Mouse (Mus musculus): ENCODE data around the gene Sass6. TPM values are rescaled to one million over a fixed set of nuclear protein-coding genes. Genes with fewer than 3 reads are reported as not detected.
"Not testable (repeated sequence)": the region's sequence is repeated elsewhere in the genome, so short reads cannot be mapped to it uniquely, and the experiment has no call there.

Sass6 gene
- polyA plus RNA-seq, 1 experiment from 2014 or later, result 30.5 TPM

DNA sequence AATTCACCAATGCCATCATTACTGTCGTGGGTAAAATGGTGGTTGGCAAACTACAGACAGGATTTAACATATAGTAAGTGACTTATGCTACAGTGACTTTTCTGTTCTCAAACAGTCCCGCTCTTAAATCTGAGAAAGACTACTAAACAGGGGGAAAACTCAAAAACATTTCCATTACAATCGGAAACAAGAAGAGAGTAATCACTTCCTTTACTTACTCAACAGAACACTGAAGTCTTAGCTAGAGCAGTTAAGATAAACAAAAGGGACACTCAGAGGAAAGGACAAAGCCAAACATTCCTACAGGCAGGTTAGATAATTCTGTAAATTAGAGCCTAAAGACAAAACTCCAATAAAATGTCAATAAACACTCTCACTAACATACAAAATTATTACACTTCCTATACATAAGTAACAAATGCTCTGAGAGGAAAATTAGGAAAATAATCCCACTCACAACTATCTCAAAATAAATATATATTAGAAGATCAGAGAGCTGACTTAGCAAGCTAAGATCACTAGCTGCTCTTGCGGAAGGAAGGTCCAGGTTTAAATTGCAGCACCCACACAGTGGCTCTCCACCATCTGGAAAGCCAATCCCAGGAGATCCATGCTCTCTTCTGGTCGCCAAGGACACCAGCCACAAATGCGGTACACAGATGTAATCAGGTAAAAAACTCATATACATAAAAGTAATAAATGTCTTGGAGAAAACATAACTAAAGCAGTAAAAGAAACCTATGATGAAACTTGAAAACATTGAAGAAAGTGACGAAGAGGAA lies 61.6 kb downstream of the Sass6 start:
- no peak for DNase-seq
- no peak for ATAC-seq (ENCODE audit: insufficient read depth)
- no peak overlapping the region for H3K4me3 ChIP-seq (ENCODE audit: low read depth, low read length)
- no peaks in the 10 kb centered on the region for H3K36me3 ChIP-seq (ENCODE audit: insufficient read depth)
- H3K4me1 ChIP-seq (ENCODE audit: insufficient read depth), result no peaks in the 10 kb centered on the region
- H3K4me2 ChIP-seq, result no peak overlapping the region
- 64% methylated on average over 7 of the region's 7 CpGs for WGBS
- no peaks in the 10 kb centered on the region for H3K9me3 ChIP-seq (ENCODE audit: low read depth, low read length)
- no peaks in the 10 kb centered on the region for H3K27me3 ChIP-seq (ENCODE audit: insufficient read depth, low read length)
- H3K9ac ChIP-seq, result no peak overlapping the region
- H3K27ac ChIP-seq (ENCODE audit: low read depth), result no peak overlapping the region
- no peak for TF ChIP-seq CTCF (IDR thresholded peaks at IDR 0.05; ENCODE audit: low read depth)

- DNase-seq, result no peak
- 75% methylated on average over 15 of the region's 15 CpGs for WGBS
- H3K9me3 ChIP-seq (ENCODE audit: low read depth, low read length), result no peaks in the 10 kb centered on the region
- H3K27ac ChIP-seq (ENCODE audit: low read depth), result no peak overlapping the region
- no peak for ATAC-seq (ENCODE audit: insufficient read depth)
- no peak for TF ChIP-seq CTCF (IDR thresholded peaks at IDR 0.05; ENCODE audit: low read depth)
- no peaks in the 10 kb centered on the region for H3K36me3 ChIP-seq (ENCODE audit: insufficient read depth)
- no peaks in the 10 kb centered on the region for H3K27me3 ChIP-seq (ENCODE audit: insufficient read depth, low read length)
- H3K9ac ChIP-seq, result no peak overlapping the region
- no peak overlapping the region for H3K4me2 ChIP-seq
- H3K4me1 ChIP-seq (ENCODE audit: insufficient read depth), result no peaks in the 10 kb centered on the region
- H3K4me3 ChIP-seq (ENCODE audit: low read depth, low read length), result no peak overlapping the region
These were observed 64.3 kb downstream of the Sass6 start for GRCm38 (mm10) chr3:116658928-116659565.

DNA sequence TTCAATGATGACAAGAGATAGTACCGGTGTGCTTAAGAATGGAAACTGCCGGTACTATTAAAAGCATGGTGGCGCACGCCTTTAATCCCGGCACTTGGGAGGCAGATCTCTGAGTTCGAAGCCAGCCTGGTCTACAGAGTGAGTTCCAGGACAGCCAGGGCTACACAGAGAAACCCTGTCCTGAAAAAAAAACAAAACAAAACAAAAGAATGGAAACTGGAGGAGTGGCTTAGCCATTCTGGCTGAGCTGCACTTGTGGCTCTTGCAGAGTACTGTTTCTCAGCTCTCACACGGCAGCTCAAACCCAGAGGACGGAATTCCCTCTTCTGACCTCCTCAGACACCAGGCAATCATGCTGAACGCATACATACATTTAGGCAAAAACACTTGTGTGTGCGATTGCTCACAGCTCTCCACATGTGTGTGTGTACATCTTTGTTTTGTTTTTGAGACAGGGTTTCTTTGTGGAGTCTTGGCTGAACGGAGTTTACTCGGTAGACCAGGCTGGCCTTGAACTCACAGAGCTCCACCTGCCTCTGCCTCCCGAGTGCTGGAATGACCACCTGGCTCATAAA lies 65.2 kb downstream of the Sass6 start:
- 76% methylated on average over 13 of the region's 13 CpGs for WGBS

GRCm38 (mm10) chr3:116661288-116661869 lies 66.6 kb downstream of the Sass6 start:
- no peaks in the 10 kb centered on the region for H3K9me3 ChIP-seq (ENCODE audit: low read depth, low read length)
- peak overlapping the region; percentile 96 for H3K4me3 ChIP-seq (ENCODE audit: low read depth, low read length)
- DNase-seq, result peak; percentile 43
- no peaks in the 10 kb centered on the region for H3K27me3 ChIP-seq (ENCODE audit: insufficient read depth, low read length)
- 3% methylated on average over 16 of the region's 16 CpGs for WGBS
- peak overlapping the region; percentile 96 for H3K27ac ChIP-seq (ENCODE audit: low read depth)
- no peak for TF ChIP-seq CTCF (IDR thresholded peaks at IDR 0.05; ENCODE audit: low read depth)
- peak overlapping the region; percentile 94 for H3K9ac ChIP-seq
- ATAC-seq (ENCODE audit: insufficient read depth), result no peak
- peak overlapping the region; percentile 79 for H3K4me2 ChIP-seq
- no peaks in the 10 kb centered on the region for H3K4me1 ChIP-seq (ENCODE audit: insufficient read depth)
- H3K36me3 ChIP-seq (ENCODE audit: insufficient read depth), result no peaks in the 10 kb centered on the region

More for the DNA sequence above, 65.2 kb downstream of the Sass6 start:
- H3K27me3 ChIP-seq (ENCODE audit: insufficient read depth, low read length), result no peaks in the 10 kb centered on the region
- no peaks in the 10 kb centered on the region for H3K4me1 ChIP-seq (ENCODE audit: insufficient read depth)
- H3K27ac ChIP-seq (ENCODE audit: low read depth), result no peak overlapping the region
- no peak overlapping the region for H3K4me3 ChIP-seq (ENCODE audit: low read depth, low read length)
- DNase-seq, result no peak
- no peak for TF ChIP-seq CTCF (IDR thresholded peaks at IDR 0.05; ENCODE audit: low read depth)
- no peaks in the 10 kb centered on the region for H3K36me3 ChIP-seq (ENCODE audit: insufficient read depth)
- no peak for ATAC-seq (ENCODE audit: insufficient read depth)
- H3K9me3 ChIP-seq (ENCODE audit: low read depth, low read length), result no peaks in the 10 kb centered on the region
- H3K4me2 ChIP-seq, result peak overlapping the region; percentile 18; the same call in 1 of the 2 replicates
- H3K9ac ChIP-seq, result no peak overlapping the region

DNA sequence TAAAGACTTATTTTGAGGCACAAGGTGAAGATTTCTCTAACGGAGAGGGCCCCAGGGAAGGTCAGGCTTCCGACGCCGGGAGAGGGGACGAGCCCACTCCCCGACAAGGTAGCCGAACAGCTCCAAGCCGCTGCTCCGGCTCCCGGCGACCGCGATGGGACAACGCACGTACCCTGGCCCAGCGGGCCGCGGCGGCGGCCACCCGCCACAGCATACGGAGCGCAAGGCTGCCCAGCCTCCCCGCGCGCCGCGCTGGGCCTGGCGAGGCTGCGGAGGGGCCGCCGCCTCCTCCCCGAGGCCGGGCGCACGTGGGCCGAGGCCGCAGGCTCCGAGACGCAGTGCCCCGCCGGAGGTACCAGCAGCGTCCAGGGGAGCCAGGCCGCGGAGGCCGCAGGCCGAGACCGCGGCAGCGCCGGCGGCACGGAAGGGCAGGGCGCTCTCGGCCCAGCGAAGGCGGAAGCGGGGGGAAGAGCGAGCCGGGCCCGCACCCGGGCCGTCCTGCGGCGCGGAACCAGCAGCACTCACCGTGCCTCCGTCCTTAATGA lies 67.2 kb downstream of the Sass6 start:
- Histone ChIP-seq H3K4me1 (ENCODE audit: insufficient read depth) (no peaks in the 10 kb centered on the region), H3K36me3 (ENCODE audit: insufficient read depth) (no peaks in the 10 kb centered on the region), H3K27ac (ENCODE audit: low read depth) (peak overlapping the region; percentile 96), H3K27me3 (ENCODE audit: insufficient read depth, low read length) (no peaks in the 10 kb centered on the region), H3K4me2 (peak overlapping the region; percentile 79), H3K9me3 (ENCODE audit: low read depth, low read length) (no peaks in the 10 kb centered on the region), H3K4me3 (ENCODE audit: low read depth, low read length) (peak overlapping the region; percentile 96), H3K9ac (peak overlapping the region; percentile 94)
- under 1% methylated on average over 63 of the region's 68 CpGs for WGBS
- TF ChIP-seq CTCF (IDR thresholded peaks at IDR 0.05; ENCODE audit: low read depth), result no peak
- DNase-seq (no peak), ATAC-seq (ENCODE audit: insufficient read depth) (peak; percentile 87)

GRCm38 (mm10) chr3:116662463-116662863 lies 67.7 kb downstream of the Sass6 start, which contains the start of gene Mfsd14a:
TSS of gene Mfsd14a (minus strand) at chr3:116662677.
- Histone ChIP-seq H3K27me3 (ENCODE audit: insufficient read depth, low read length) (no peaks in the 10 kb centered on the region), H3K9ac (peak within 1 kb of the TSS; percentile 94), H3K4me2 (peak within 1 kb of the TSS; percentile 79), H3K9me3 (ENCODE audit: low read depth, low read length) (no peaks in the 10 kb centered on the region), H3K4me3 (ENCODE audit: low read depth, low read length) (peak within 1 kb of the TSS; percentile 96), H3K4me1 (ENCODE audit: insufficient read depth) (no peaks in the 10 kb centered on the region), H3K36me3 (ENCODE audit: insufficient read depth) (no peaks in the 10 kb centered on the region), H3K27ac (ENCODE audit: low read depth) (peak within 1 kb of the TSS; percentile 96)
- WGBS, result 0% methylated on average over 39 of the region's 39 CpGs
- peak; percentile 99 for ATAC-seq (ENCODE audit: insufficient read depth)
- TF ChIP-seq CTCF (IDR thresholded peaks at IDR 0.05; ENCODE audit: low read depth), result no peak
- DNase-seq, result peak; percentile 98

GRCm38 (mm10) chr3:116664281-116664680 lies 69.5 kb downstream of the Sass6 start:
- H3K4me2 ChIP-seq; DNase-seq; H3K4me1 ChIP-seq (ENCODE audit: insufficient read depth); H3K36me3 ChIP-seq (ENCODE audit: insufficient read depth); H3K9ac ChIP-seq; H3K4me3 ChIP-seq (ENCODE audit: low read depth, low read length); H3K27ac ChIP-seq (ENCODE audit: low read depth); H3K27me3 ChIP-seq (ENCODE audit: insufficient read depth, low read length); ATAC-seq (ENCODE audit: insufficient read depth); H3K9me3 ChIP-seq (ENCODE audit: low read depth, low read length): not testable (repeated sequence)
- WGBS, result 87% methylated on average over 9 of the region's 9 CpGs

Other genes with a start within 250 kb of the Sass6 start
- 9.1 and 12.1 TPM in 2 replicates for gene Cdc14a, start 170.9 kb upstream of the Sass6 start, polyA plus RNA-seq (2014; fragmentation: Nextera tagmentation; extraction: Ambion mirVana)
- 70.6 and 80.6 TPM in 2 replicates for gene Rtca, start 86.8 kb upstream of the Sass6 start, polyA plus RNA-seq (2014; fragmentation: Nextera tagmentation; extraction: Ambion mirVana)
- gene Dbt, start 81.9 kb upstream of the Sass6 start, polyA plus RNA-seq (2014; fragmentation: Nextera tagmentation; extraction: Ambion mirVana), result 15.1 and 15.7 TPM in 2 replicates
- 0.22 and 0.96 TPM in 2 replicates for gene Lrrc39, start 32.0 kb upstream of the Sass6 start, polyA plus RNA-seq (2014; fragmentation: Nextera tagmentation; extraction: Ambion mirVana)
- 24.8 and 25.4 TPM in 2 replicates for gene Trmt13, start 19.6 kb downstream of the Sass6 start, polyA plus RNA-seq (2014; fragmentation: Nextera tagmentation; extraction: Ambion mirVana)
- gene Mfsd14a, start 67.7 kb downstream of the Sass6 start, polyA plus RNA-seq (2014; fragmentation: Nextera tagmentation; extraction: Ambion mirVana), result 89.8 and 94.6 TPM in 2 replicates
- gene Gm43191, start 86.3 kb downstream of the Sass6 start, polyA plus RNA-seq (2014; fragmentation: Nextera tagmentation; extraction: Ambion mirVana), result not detected in 2 replicates
- gene Slc35a3, start 117.8 kb downstream of the Sass6 start, polyA plus RNA-seq (2014; fragmentation: Nextera tagmentation; extraction: Ambion mirVana), result 13.1 and 16.1 TPM in 2 replicates
- gene Agl, start 213.2 kb downstream of the Sass6 start, polyA plus RNA-seq (2014; fragmentation: Nextera tagmentation; extraction: Ambion mirVana), result 12.1 and 14.9 TPM in 2 replicates

All from lung, embryonic 14.5 days (tissue).